Mouse (Mus musculus) megakaryocyte, embryonic 14.5 days (primary cell): Measurements from ENCODE around the gene Mlx. TPM values are rescaled to one million over a fixed set of nuclear protein-coding genes. Genes with fewer than 3 reads are reported as not detected.

Experiments
- H3K27me3 ChIP-seq: replicated peaks from 2 replicates; pipeline ENCODE3; 2012; ENCODE audit warnings: inconsistent platforms
- H3K36me3 ChIP-seq: replicated peaks from 2 replicates; pipeline ENCODE3; 2012; ENCODE audit warnings: low read length, inconsistent platforms, mixed read lengths
- H3K4me1 ChIP-seq: 2 replicates; pipeline ENCODE4 v1.6.1; 2012; ENCODE audit warnings: inconsistent platforms
- H3K4me3 ChIP-seq: replicated peaks from 2 replicates; pipeline ENCODE3; 2012; ENCODE audit warnings: moderate library complexity, mild to moderate bottlenecking, inconsistent platforms
- H3K9me3 ChIP-seq: 2 replicates; pipeline ENCODE4 v1.6.1; 2012; ENCODE audit warnings: inconsistent platforms
- FLI1 ChIP-seq: IDR thresholded peaks from 2 replicates; pipeline ENCODE4 v1.6.1; 2012; ENCODE audit warnings: low read length, inconsistent platforms, mixed read lengths
- GATA1 ChIP-seq: IDR thresholded peaks from 3 replicates; pipeline ENCODE4 v1.6.1; 2012; ENCODE audit warnings: mixed read lengths, low read length, inconsistent platforms, borderline replicate concordance
- polyA plus RNA-seq: library from polyadenylated mRNA; stranded (reverse); fragments of >175 nt; gene quantifications from 2 replicates; pipeline ENCODE4 v1.2.3, GENCODE M21; 2012; ENCODE audit warnings: low replicate concordance; ENCODE audit not compliant: insufficient read depth

The Mlx gene
- polyA plus RNA-seq, 1 experiment = 12.4 TPM

DNA sequence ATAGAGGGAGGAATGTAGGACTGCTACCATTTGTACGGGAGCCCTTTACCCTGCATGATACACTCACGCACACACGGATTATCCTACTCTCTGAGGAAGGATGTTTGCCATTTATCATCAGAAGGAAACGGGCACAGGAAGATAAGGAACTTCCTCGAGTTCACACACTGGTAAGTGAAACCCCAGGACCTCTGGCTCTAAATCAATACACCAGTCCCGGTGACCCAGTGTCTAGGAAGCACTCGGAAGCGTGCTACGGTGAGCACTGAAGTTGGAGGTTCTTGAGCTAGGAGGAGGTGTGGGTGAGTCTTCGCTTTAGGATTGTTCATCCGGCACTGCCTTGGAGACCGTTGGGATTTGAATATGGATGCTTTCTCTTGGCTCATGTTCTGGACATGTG lies 46.0 kb downstream of the Mlx start:
- no peaks in the 10 kb centered on the region for H3K36me3 ChIP-seq
- H3K4me3 ChIP-seq = no peak overlapping the region
- H3K9me3 ChIP-seq = peaks cover 3% of the 10 kb centered on the region; the same call in 1 of the 2 replicates
- TF ChIP-seq GATA1 (no peak), FLI1 (no peak)
- H3K27me3 ChIP-seq = peaks cover 33% of the 10 kb centered on the region
- H3K4me1 ChIP-seq = peaks cover 31% of the 10 kb centered on the region

DNA sequence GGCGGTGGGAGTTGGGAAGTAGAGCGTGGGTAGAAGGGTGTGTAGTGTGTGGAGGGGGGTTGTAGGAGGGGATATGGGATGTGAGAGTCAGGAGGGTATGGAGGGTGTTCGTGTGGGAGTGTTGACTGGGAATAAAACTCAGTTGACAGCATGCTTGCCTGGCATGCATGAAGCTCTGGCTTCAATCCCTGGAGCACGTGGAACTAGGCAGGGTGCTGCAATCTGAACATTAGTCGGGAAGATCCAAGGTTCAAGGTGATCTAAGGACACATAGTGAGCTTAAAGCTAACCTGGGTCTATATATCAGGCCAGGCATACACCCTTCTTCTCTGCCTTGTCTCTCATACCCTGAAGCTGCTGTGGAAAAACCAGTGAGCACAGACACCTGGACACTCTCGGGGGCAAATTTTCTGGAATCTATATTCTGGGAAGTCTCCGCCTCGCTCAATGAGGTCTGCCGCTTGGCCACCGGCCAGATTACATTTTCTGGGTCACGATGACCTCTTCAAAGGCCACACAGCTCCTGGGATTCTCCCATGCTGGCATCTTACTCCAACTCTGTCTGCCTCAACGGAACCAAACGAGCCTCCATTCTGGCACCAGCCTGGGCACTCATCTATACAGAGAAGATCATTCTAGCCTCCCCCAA lies 47.3 kb downstream of the Mlx start:
- H3K27me3 ChIP-seq = peaks cover 37% of the 10 kb centered on the region
- peaks cover 3% of the 10 kb centered on the region; the same call in 1 of the 2 replicates for H3K9me3 ChIP-seq
- H3K4me1 ChIP-seq = peaks cover 33% of the 10 kb centered on the region
- TF ChIP-seq FLI1 (no peak), GATA1 (no peak)
- H3K36me3 ChIP-seq = no peaks in the 10 kb centered on the region
- H3K4me3 ChIP-seq = no peak overlapping the region

DNA sequence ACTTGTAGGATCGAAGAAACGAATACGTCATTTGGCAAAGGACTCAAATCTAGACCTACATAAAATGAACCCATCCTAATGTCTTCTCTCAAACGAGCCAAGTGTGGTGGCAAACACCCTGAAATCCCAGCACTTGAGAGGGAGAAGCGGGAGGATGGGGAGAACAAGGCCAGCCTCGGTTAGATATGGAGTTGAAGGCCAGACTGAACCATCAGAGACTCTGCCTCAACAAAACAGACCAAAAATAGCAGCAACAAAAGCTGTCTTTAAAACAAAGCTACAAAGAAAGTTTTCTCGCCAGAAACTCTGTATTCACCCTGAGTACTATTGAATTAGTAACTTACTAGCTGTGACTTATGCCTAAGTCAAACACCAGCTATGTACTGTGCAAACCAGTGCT lies 49.9 kb downstream of the Mlx start:
- Histone ChIP-seq H3K9me3 (no peaks in the 10 kb centered on the region), H3K4me1 (peaks cover 20% of the 10 kb centered on the region), H3K36me3 (no peaks in the 10 kb centered on the region), H3K4me3 (no peak overlapping the region), H3K27me3 (peaks cover 55% of the 10 kb centered on the region)
- TF ChIP-seq FLI1 (no peak), GATA1 (no peak)

DNA sequence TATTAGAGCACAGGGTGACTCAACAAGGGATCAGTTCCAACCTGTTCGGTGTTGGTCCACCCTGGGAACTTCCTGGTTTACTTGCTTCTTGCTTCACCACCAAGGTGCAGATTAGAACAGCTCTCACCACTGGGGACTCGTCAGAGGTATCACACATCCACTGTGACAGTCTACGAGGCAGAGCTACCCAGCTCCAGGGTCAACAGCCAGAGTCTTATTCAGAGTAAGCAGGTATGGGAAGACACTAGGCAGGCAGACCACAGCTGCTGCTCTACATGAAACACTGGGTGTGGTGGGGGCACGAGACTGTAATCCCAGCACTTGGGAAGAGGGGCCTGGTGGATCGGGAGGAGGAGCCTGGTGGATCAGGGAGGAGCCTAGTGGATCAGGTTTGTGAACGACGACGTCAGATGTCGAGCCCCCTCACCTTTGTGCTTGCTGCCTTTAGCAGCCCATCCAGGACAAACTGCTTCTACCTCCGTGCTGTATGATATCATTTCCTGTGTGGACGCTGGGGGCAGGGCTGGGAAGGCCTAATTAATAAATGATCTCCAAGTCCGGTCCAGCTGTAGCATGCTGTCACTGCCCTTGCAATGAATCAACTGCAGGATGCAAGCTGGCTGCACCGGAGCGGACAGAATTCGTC lies 51.6 kb downstream of the Mlx start:
- Histone ChIP-seq H3K4me1 (peaks cover 16% of the 10 kb centered on the region), H3K36me3 (no peaks in the 10 kb centered on the region), H3K9me3 (no peaks in the 10 kb centered on the region), H3K4me3 (peak overlapping the region; percentile 31), H3K27me3 (peaks cover 56% of the 10 kb centered on the region)
- no peak for TF ChIP-seq GATA1
- no peak for TF ChIP-seq FLI1

DNA sequence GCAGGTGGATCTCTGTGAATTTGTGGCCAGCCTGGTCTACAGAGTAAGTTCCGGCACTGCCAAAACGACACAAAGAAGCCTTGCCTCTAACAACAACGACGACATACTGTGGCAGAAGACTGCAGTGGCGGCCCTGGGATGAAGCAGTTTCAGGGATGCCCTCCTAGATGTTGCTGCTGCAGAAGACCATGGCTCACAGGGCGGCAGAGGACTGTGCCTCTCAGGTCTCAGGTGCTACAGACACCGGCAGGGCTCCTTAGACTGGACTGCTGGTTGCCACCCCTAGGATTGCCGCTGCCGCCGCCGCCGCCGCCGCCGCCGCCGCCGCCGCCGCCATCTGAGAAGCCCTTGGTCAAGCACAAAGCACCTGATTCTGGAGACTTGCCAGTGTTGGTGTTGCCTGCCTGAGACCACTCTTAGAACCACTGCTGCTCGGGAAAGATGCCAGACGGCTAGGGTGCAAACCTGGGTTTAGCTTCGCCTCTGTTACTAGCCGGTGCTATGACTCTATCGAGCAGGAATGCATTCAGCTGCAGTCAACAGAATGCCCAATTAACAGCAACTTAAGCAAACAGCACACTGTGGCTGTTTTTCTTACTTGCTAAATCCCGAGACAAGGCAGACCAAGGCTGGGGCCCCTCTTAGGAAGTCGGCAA lies 53.2 kb downstream of the Mlx start:
- Histone ChIP-seq H3K4me3 (peak overlapping the region; percentile 28), H3K9me3 (no peaks in the 10 kb centered on the region)

DNA sequence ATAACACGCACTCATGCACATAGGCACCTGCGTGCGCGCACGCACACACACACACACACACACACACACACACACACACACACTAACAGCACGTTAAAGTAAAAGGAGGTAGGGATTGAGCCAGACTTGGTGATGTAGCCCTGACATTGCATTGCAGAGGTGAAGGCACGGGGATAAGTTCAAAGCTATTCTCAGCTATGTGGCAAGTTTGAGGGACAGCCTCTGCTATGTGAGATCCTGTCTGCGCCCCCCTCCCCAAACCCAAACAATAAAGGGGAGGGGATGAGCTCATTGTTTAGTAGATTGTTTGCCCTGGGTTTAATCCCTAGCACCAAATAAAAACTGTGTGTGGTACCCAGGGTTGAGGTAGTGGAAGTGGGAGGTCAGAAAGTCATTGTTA lies 54.0 kb downstream of the Mlx start:
- peaks cover 20% of the 10 kb centered on the region for H3K4me1 ChIP-seq
- H3K9me3 ChIP-seq = no peaks in the 10 kb centered on the region
- TF ChIP-seq GATA1 = no peak
- TF ChIP-seq FLI1 = no peak
- H3K36me3 ChIP-seq = no peaks in the 10 kb centered on the region
- peaks cover 44% of the 10 kb centered on the region for H3K27me3 ChIP-seq
- no peak overlapping the region for H3K4me3 ChIP-seq

More for the DNA sequence above, 53.2 kb downstream of the Mlx start:
- no peak for TF ChIP-seq GATA1
- TF ChIP-seq FLI1 = no peak
- peaks cover 46% of the 10 kb centered on the region for H3K27me3 ChIP-seq
- peaks cover 20% of the 10 kb centered on the region for H3K4me1 ChIP-seq
- no peaks in the 10 kb centered on the region for H3K36me3 ChIP-seq

Other genes starting within 250 kb of the Mlx start
- 5.7 and 12.8 TPM in 2 replicates for gene Stat5b, start 236.6 kb upstream of the Mlx start, polyA plus RNA-seq
- 2.3 and 3.9 TPM in 2 replicates for gene Stat5a, start 227.9 kb upstream of the Mlx start, polyA plus RNA-seq
- gene Stat3, start 147.7 kb upstream of the Mlx start, polyA plus RNA-seq = 63.3 and 82.6 TPM in 2 replicates
- gene Cavin1, start 116.4 kb upstream of the Mlx start, polyA plus RNA-seq = 24.1 and 43.9 TPM in 2 replicates
- gene Atp6v0a1, start 77.8 kb upstream of the Mlx start, polyA plus RNA-seq = 90.5 and 153 TPM in 2 replicates
- 30.7 and 32.1 TPM in 2 replicates for gene Naglu, start 17.3 kb upstream of the Mlx start, polyA plus RNA-seq
- gene Hsd17b1, start 8.9 kb upstream of the Mlx start, polyA plus RNA-seq = 3.5 and 5.8 TPM in 2 replicates
- gene Coasy, start 4.7 kb upstream of the Mlx start, polyA plus RNA-seq = 17.7 and 36.8 TPM in 2 replicates
- 10.4 TPM in 1 of 2 replicates, not detected in the other for gene Psmc3ip, start 8.2 kb downstream of the Mlx start, polyA plus RNA-seq
- gene Retreg3, start 32.6 kb downstream of the Mlx start, polyA plus RNA-seq = 1.6 and 6.2 TPM in 2 replicates
- 63.2 and 80.7 TPM in 2 replicates for gene Tubg1, start 32.7 kb downstream of the Mlx start, polyA plus RNA-seq
- gene Tubg2, start 68.6 kb downstream of the Mlx start, polyA plus RNA-seq = not detected in 2 replicates
- 0.72 and 0.89 TPM in 2 replicates for gene Cntnap1, start 83.2 kb downstream of the Mlx start, polyA plus RNA-seq
- gene Plekhh3, start 84.1 kb downstream of the Mlx start, polyA plus RNA-seq = 2.3 and 6.6 TPM in 2 replicates
- 0.13 TPM in 1 of 2 replicates, not detected in the other for gene Ccr10, start 88.2 kb downstream of the Mlx start, polyA plus RNA-seq
- gene Ezh1, start 139.2 kb downstream of the Mlx start, polyA plus RNA-seq = 0.65 and 2.0 TPM in 2 replicates
- gene Ramp2, start 158.8 kb downstream of the Mlx start, polyA plus RNA-seq = 0.32 TPM in 1 of 2 replicates, not detected in the other
- gene Vps25, start 166.4 kb downstream of the Mlx start, polyA plus RNA-seq = 100 and 168 TPM in 2 replicates
- gene Wnk4, start 173.3 kb downstream of the Mlx start, polyA plus RNA-seq = 37.7 and 87.0 TPM in 2 replicates
- gene Cntd1, start 191.7 kb downstream of the Mlx start, polyA plus RNA-seq = not detected in 2 replicates
- 9.9 and 21.1 TPM in 2 replicates for gene Coa3, start 191.8 kb downstream of the Mlx start, polyA plus RNA-seq
- 43.7 and 96.0 TPM in 2 replicates for gene Becn1, start 215.0 kb downstream of the Mlx start, polyA plus RNA-seq
- 32.6 and 45.1 TPM in 2 replicates for gene Psme3, start 228.9 kb downstream of the Mlx start, polyA plus RNA-seq
- gene Aoc2, start 237.8 kb downstream of the Mlx start, polyA plus RNA-seq = 2.0 and 2.9 TPM in 2 replicates
- not detected in 2 replicates for gene Aoc3, start 243.3 kb downstream of the Mlx start, polyA plus RNA-seq